Mouse (Mus musculus): ENCODE measurements around the gene Crybg1. TPM values are rescaled to one million over a fixed set of nuclear protein-coding genes. Genes with fewer than 3 reads are reported as not detected.

Crybg1 gene
- 25.5 TPM for polyA plus RNA-seq (2021)

GRCm38 (mm10) chr10:44148337-44149317 lies at the start of gene Crybg1:
Gene Crybg1 (minus strand): TSS chr10:44148853.
- ATAC-seq (no peak), DNase-seq (ENCODE audit: low read depth, low spot score) (no peak)
- H3K27me3 ChIP-seq, result no peaks in the 10 kb centered on the region
- CTCF ChIA-PET, result no interaction called here
- TF ChIP-seq CTCF (IDR thresholded peaks at IDR 0.05), result peak; percentile 58
- in situ Hi-C loops (cut with MboI; ENCODE audit: low pct_unique_long_range_greater_than_20kb), result no loop called here
- POLR2A ChIA-PET, result no interaction called here

- ChIA-PET CTCF (interaction anchor here (1.5 to 2.2 kb wide), 4 partner anchors 13 to 224 kb away, joined by 4 to 10 read pairs (median 6); no protein-coding TSS in a partner anchor), POLR2A (no interaction called here)
- in situ Hi-C loops (cut with MboI; ENCODE audit: low pct_unique_long_range_greater_than_20kb), result loop anchor here (5.0 kb wide), 1 partner anchor 220 kb away; no protein-coding TSS in a partner anchor
- ATAC-seq (no peak), DNase-seq (ENCODE audit: low read depth, low spot score) (peak; percentile 9)
- peak; percentile 65 for TF ChIP-seq CTCF (IDR thresholded peaks at IDR 0.05)
- peaks cover 27% of the 10 kb centered on the region for H3K27me3 ChIP-seq
Observed at GRCm38 (mm10) chr10:44177365-44177764, 28.7 kb upstream of the Crybg1 start.

- CTCF ChIA-PET, result interaction anchor here (1.7 to 2.2 kb wide), 3 partner anchors 14 to 223 kb away, joined by 5 to 10 read pairs (median 6); no protein-coding TSS in a partner anchor
- in situ Hi-C loops (cut with MboI; ENCODE audit: low pct_unique_long_range_greater_than_20kb), result loop anchor here (5.0 kb wide), 1 partner anchor 219 kb away; no protein-coding TSS in a partner anchor
Observed at GRCm38 (mm10) chr10:44176548-44176947, 27.9 kb upstream of the Crybg1 start.

GRCm38 (mm10) chr10:44176120-44176519 lies 27.5 kb upstream of the Crybg1 start:
- ATAC-seq (no peak), DNase-seq (ENCODE audit: low read depth, low spot score) (no peak)
- TF ChIP-seq CTCF (IDR thresholded peaks at IDR 0.05), result no peak
- CTCF ChIA-PET, result interaction anchor here (1.7 to 2.2 kb wide), 3 partner anchors 13 to 222 kb away, joined by 5 to 10 read pairs (median 6); no protein-coding TSS in a partner anchor
- peaks cover 15% of the 10 kb centered on the region for H3K27me3 ChIP-seq
- POLR2A ChIA-PET, result no interaction called here
- in situ Hi-C loops (cut with MboI; ENCODE audit: low pct_unique_long_range_greater_than_20kb), result loop anchor here (5.0 kb wide), 1 partner anchor 219 kb away; no protein-coding TSS in a partner anchor

More at GRCm38 (mm10) chr10:44176548-44176947, 27.9 kb upstream of the Crybg1 start:
- POLR2A ChIA-PET, result no interaction called here
- TF ChIP-seq CTCF (IDR thresholded peaks at IDR 0.05), result no peak
- DNase-seq (ENCODE audit: low read depth, low spot score) (no peak), ATAC-seq (no peak)
- peaks cover 19% of the 10 kb centered on the region for H3K27me3 ChIP-seq

GRCm38 (mm10) chr10:44170145-44170544 lies 21.5 kb upstream of the Crybg1 start:
- ATAC-seq (no peak), DNase-seq (ENCODE audit: low read depth, low spot score) (no peak)
- TF ChIP-seq CTCF (IDR thresholded peaks at IDR 0.05), result no peak
- ChIA-PET CTCF (no interaction called here), POLR2A (no interaction called here)
- H3K27me3 ChIP-seq, result no peaks in the 10 kb centered on the region
- in situ Hi-C loops (cut with MboI; ENCODE audit: low pct_unique_long_range_greater_than_20kb), result no loop called here

- no peak for TF ChIP-seq CTCF (IDR thresholded peaks at IDR 0.05)
- DNase-seq (ENCODE audit: low read depth, low spot score) (no peak), ATAC-seq (no peak)
- in situ Hi-C loops (cut with MboI; ENCODE audit: low pct_unique_long_range_greater_than_20kb), result loop anchor here (10.0 kb wide), 1 partner anchor 592 kb away; the partner anchor contains the start of gene Cd24a
- ChIA-PET POLR2A (interaction anchor here (0.6 kb wide), 1 partner anchor 576 kb away, joined by 4 read pairs; no protein-coding TSS in a partner anchor), CTCF (no interaction called here)
- no peaks in the 10 kb centered on the region for H3K27me3 ChIP-seq
Observed at GRCm38 (mm10) chr10:44167061-44167460, 18.4 kb upstream of the Crybg1 start.

- ChIA-PET CTCF (interaction anchor here (1.0 kb wide), 1 partner anchor 13 kb away, joined by 4 read pairs; no protein-coding TSS in a partner anchor), POLR2A (no interaction called here)
- TF ChIP-seq CTCF (IDR thresholded peaks at IDR 0.05), result no peak
- ATAC-seq (no peak), DNase-seq (ENCODE audit: low read depth, low spot score) (no peak)
- no peaks in the 10 kb centered on the region for H3K27me3 ChIP-seq
- in situ Hi-C loops (cut with MboI; ENCODE audit: low pct_unique_long_range_greater_than_20kb), result loop anchor here (5.0 to 10.0 kb wide), 2 partner anchors 87 to 590 kb away; partner anchors contain the start of gene Cd24a
Observed at GRCm38 (mm10) chr10:44164258-44164975, 15.8 kb upstream of the Crybg1 start.

- no peak for TF ChIP-seq CTCF (IDR thresholded peaks at IDR 0.05)
- ChIA-PET CTCF (interaction anchor here (0.8 to 2.1 kb wide), 3 partner anchors 14 to 199 kb away, joined by 3 to 6 read pairs (median 3); no protein-coding TSS in a partner anchor), POLR2A (no interaction called here)
- ATAC-seq, result no peak
- DNase-seq (ENCODE audit: low read depth, low spot score), result no peak
- no peaks in the 10 kb centered on the region for H3K27me3 ChIP-seq
- in situ Hi-C loops (cut with MboI; ENCODE audit: low pct_unique_long_range_greater_than_20kb), result loop anchor here (5.0 to 10.0 kb wide), 2 partner anchors 86 to 588 kb away; partner anchors contain the start of gene Cd24a
Observed at GRCm38 (mm10) chr10:44163028-44163427, 14.4 kb upstream of the Crybg1 start.

GRCm38 (mm10) chr10:44160150-44160549 lies 11.5 kb upstream of the Crybg1 start:
- ChIA-PET POLR2A (no interaction called here), CTCF (interaction anchor here (0.7 to 3.4 kb wide), 8 partner anchors 13 to 206 kb away, joined by 3 to 9 read pairs (median 5); no protein-coding TSS in a partner anchor)
- in situ Hi-C loops (cut with MboI; ENCODE audit: low pct_unique_long_range_greater_than_20kb), result loop anchor here (5.0 to 10.0 kb wide), 2 partner anchors 83 to 585 kb away; partner anchors contain the start of gene Cd24a
- DNase-seq (ENCODE audit: low read depth, low spot score) (no peak), ATAC-seq (no peak)
- TF ChIP-seq CTCF (IDR thresholded peaks at IDR 0.05), result peak; percentile 78
- H3K27me3 ChIP-seq, result no peaks in the 10 kb centered on the region

GRCm38 (mm10) chr10:44157489-44157888 lies 8.8 kb upstream of the Crybg1 start:
- ATAC-seq (no peak), DNase-seq (ENCODE audit: low read depth, low spot score) (no peak)
- TF ChIP-seq CTCF (IDR thresholded peaks at IDR 0.05), result no peak
- no peaks in the 10 kb centered on the region for H3K27me3 ChIP-seq
- ChIA-PET POLR2A (interaction anchor here (1.6 kb wide), 1 partner anchor 81 kb away, joined by 4 read pairs; no protein-coding TSS in a partner anchor), CTCF (interaction anchor here (1.3 kb wide), 1 partner anchor 87 kb away, joined by 3 read pairs; no protein-coding TSS in a partner anchor)
- in situ Hi-C loops (cut with MboI; ENCODE audit: low pct_unique_long_range_greater_than_20kb), result no loop called here
